Mouse (Mus musculus) spleen, adult 2 months (tissue): ENCODE results near the gene Galnt3. TPM values are rescaled to one million over a fixed set of nuclear protein-coding genes. Genes with fewer than 3 reads are reported as not detected.

ENCODE experiments used
- DNase-seq, 2 experiments: peaks; one replicate each; pipeline versions ENCODE4 v3.0.0 to v3.0.0-alpha.2; 2012 to 2021; ENCODE audit warnings: low spot score in 2 of 2, low read depth in 1 of 2
- H3K27ac ChIP-seq: fragments of 200-500 bp; 2 replicates; pipeline ENCODE4 v1.5.1; 2012; ENCODE audit warnings: low read length, inconsistent platforms; ENCODE audit not compliant: insufficient read depth
- H3K27me3 ChIP-seq: fragments of 200-500 bp; 2 replicates; pipeline ENCODE4 v1.6.1; 2012; ENCODE audit warnings: mild to moderate bottlenecking, moderate library complexity, low read length, inconsistent platforms; ENCODE audit not compliant: control insufficient read depth, insufficient read depth
- H3K36me3 ChIP-seq: fragments of 200-500 bp; 2 replicates; pipeline ENCODE4 v1.6.1; 2012; ENCODE audit warnings: mild to moderate bottlenecking, low read length, inconsistent platforms; ENCODE audit not compliant: control insufficient read depth, insufficient read depth
- H3K4me1 ChIP-seq: fragments of 200-500 bp; 2 replicates; pipeline ENCODE4 v1.6.1; 2011; ENCODE audit warnings: inconsistent platforms; ENCODE audit not compliant: control insufficient read depth, insufficient read depth, insufficient read length
- H3K4me3 ChIP-seq: fragments of 200-500 bp; 2 replicates; pipeline ENCODE4 v1.5.1; 2011; ENCODE audit warnings: mild to moderate bottlenecking, inconsistent platforms; ENCODE audit not compliant: insufficient read depth, insufficient read length; ENCODE audit errors: extremely low read depth
- CTCF ChIP-seq: fragments of 200-500 bp; IDR thresholded peaks from 2 replicates; pipeline ENCODE4 v1.5.1; 2011; ENCODE audit warnings: mild to moderate bottlenecking, inconsistent platforms; ENCODE audit not compliant: insufficient read depth, insufficient read length, insufficient replicate concordance; ENCODE audit errors: extremely low read depth
- POLR2A ChIP-seq: fragments of 200-500 bp; IDR thresholded peaks from 2 replicates; pipeline ENCODE4 v1.6.1; 2011; ENCODE audit warnings: low read depth, low read length, inconsistent platforms
- WGBS: fragments of 180-500 bp; shearing (Covaris S2); methylation state at CpG from one replicate; pipeline ENCODE4 v1.1.7; 2018; 5-methylcytosine and 5-hydroxymethylcytosine counted together
- polyA plus RNA-seq: library from polyadenylated mRNA; depleted of rRNA; stranded (reverse); fragments of >200 nt; gene quantifications from 2 replicates; pipeline ENCODE4 v1.2.3, GENCODE M21; 2012

Gene Galnt3
- polyA plus RNA-seq, 1 experiment: 1.8 TPM

DNA sequence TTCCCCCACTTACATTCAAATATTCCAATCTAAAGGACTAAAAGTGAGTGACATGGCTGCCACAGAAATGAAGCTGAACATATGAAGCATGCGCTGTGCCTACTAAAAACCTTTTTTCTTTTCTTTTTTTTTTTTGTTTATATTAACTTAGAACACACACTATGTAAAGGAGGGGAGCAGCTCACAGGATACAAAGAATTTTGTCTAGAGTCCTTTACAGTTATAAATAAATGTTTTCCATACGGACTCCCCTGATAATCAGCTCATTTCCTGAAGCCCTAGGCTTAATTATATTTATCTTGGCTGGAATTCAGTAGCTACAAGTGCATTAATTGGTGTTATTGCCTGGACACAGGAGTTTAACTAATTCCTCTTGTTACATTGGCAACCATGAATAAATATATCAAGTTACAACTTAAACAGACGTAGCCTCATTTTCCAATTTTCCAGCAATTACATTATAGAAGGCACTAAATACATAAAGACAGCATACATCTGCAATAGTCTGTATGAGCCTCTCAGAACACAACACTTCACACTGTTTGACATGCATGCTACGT lies 30.1 kb downstream of the Galnt3 start:
- TF ChIP-seq CTCF (no peak), POLR2A (no peak)
- no peak for DNase-seq
- 87% methylated on average over 4 of the region's 4 CpGs for WGBS
- Histone ChIP-seq H3K4me3 (no peak overlapping the region), H3K4me1 (no peaks in the 10 kb centered on the region), H3K27ac (no peak overlapping the region), H3K36me3 (no peaks in the 10 kb centered on the region), H3K27me3 (no peaks in the 10 kb centered on the region)

DNA sequence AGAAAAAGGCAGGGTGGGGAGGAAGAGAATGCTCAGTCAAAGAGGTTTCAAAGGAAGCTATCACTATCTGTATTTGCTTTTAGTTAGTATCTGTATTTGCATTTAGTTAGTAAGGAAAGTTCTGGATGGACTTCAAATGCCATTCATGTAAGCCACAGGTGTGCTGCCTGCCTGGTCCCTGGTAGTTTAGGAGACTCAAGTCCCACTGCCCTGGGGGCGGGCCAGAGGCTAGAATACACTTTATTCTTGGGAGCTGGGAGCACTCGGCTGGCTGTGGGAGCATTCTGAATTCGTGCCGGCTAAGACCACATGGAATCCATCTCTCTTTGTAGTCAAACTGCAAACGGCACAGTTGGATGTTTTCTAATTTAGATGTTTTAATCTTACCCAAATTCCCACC lies 33.5 kb downstream of the Galnt3 start:
- no peak for TF ChIP-seq POLR2A
- no peak for TF ChIP-seq CTCF

DNA sequence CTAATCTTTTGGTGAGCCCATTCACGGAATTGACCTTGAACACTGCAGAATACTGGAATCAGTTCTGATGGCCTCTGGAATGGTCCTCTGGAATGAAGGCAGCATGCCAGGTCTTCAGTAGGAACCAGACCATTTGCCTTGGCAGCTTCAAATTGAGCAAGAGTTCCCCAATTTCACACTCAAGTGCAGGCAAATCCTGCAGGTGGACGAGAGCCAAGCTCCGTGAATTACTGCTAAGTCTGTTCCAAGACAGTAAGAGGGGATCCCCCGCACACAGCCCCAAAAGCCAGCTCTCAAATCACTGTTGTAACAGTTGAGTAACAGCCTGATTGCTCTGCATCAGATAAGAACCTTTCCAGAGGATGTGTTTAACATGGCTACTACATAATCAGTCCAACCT lies 42.9 kb downstream of the Galnt3 start:
- no peaks in the 10 kb centered on the region for H3K27me3 ChIP-seq
- H3K4me3 ChIP-seq: no peak overlapping the region
- no peak overlapping the region for H3K27ac ChIP-seq
- H3K4me1 ChIP-seq: no peaks in the 10 kb centered on the region
- TF ChIP-seq POLR2A: no peak
- no peak for TF ChIP-seq CTCF
- 90% methylated on average over 4 of the region's 4 CpGs for WGBS
- DNase-seq: no peak
- no peaks in the 10 kb centered on the region for H3K36me3 ChIP-seq

More for the DNA sequence above, 33.5 kb downstream of the Galnt3 start:
- WGBS: 87% methylated on average over 5 of the region's 5 CpGs
- H3K27me3 ChIP-seq: no peaks in the 10 kb centered on the region
- no peaks in the 10 kb centered on the region for H3K4me1 ChIP-seq
- no peaks in the 10 kb centered on the region for H3K36me3 ChIP-seq
- no peak overlapping the region for H3K4me3 ChIP-seq
- H3K27ac ChIP-seq: no peak overlapping the region
- no peak for DNase-seq

DNA sequence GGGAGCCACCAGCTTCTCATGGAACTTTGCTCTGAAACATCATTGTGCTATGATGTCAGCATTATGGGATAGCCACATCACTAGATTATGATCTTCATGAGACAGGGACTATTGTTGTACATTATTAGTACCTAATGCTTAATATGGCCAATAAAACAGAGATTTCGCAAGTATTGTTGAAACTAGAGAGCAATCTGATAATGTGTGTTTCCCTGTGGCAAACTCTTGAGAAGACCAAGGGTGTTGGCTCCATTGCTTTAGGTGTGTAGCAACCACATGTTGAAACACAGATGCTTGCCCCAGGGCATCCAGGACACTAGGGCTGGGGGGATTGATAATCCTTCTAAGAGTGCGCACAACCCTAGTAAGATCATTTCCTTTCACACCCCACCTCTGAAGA lies 44.1 kb downstream of the Galnt3 start:
- no peak for TF ChIP-seq POLR2A
- no peak for TF ChIP-seq CTCF
- Histone ChIP-seq H3K4me1 (no peaks in the 10 kb centered on the region), H3K4me3 (no peak overlapping the region), H3K27ac (no peak overlapping the region), H3K27me3 (no peaks in the 10 kb centered on the region), H3K36me3 (no peaks in the 10 kb centered on the region)
- 91% methylated on average over 2 of the region's 2 CpGs for WGBS
- DNase-seq: no peak

GRCm38 (mm10) chr2:66069454-66069853 lies 55.3 kb downstream of the Galnt3 start:
- Histone ChIP-seq H3K27ac (no peak overlapping the region), H3K36me3 (no peaks in the 10 kb centered on the region), H3K4me3 (no peak overlapping the region), H3K4me1 (no peaks in the 10 kb centered on the region), H3K27me3 (no peaks in the 10 kb centered on the region)
- DNase-seq: no peak
- no peak for TF ChIP-seq POLR2A
- TF ChIP-seq CTCF: no peak
- WGBS: 61% methylated on average over 6 of the region's 6 CpGs

DNA sequence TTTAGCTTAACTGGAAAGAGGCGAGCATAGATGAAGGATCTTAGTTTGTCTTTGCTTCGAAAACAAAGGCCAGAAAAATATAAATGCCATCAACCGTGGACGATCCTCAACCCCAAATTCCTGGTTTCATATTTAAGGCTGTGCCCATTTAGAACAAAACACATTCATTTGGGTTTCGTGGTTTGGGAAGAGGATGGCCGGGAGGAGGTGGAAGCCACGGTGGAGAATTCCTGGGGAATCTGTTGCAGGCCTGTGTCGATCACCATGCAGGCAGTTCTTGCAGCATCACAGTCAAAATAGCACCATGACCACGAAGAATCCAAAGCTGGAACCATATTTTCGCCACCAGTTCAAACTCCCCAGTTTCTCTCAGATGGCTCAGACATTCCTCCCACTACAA lies 61.5 kb downstream of the Galnt3 start:
- 84% methylated on average over 10 of the region's 10 CpGs for WGBS
- H3K27ac ChIP-seq: no peak overlapping the region
- no peak overlapping the region for H3K4me3 ChIP-seq
- TF ChIP-seq POLR2A (no peak), CTCF (no peak)
- H3K27me3 ChIP-seq: no peaks in the 10 kb centered on the region
- H3K4me1 ChIP-seq: no peaks in the 10 kb centered on the region
- H3K36me3 ChIP-seq: no peaks in the 10 kb centered on the region
- no peak for DNase-seq

DNA sequence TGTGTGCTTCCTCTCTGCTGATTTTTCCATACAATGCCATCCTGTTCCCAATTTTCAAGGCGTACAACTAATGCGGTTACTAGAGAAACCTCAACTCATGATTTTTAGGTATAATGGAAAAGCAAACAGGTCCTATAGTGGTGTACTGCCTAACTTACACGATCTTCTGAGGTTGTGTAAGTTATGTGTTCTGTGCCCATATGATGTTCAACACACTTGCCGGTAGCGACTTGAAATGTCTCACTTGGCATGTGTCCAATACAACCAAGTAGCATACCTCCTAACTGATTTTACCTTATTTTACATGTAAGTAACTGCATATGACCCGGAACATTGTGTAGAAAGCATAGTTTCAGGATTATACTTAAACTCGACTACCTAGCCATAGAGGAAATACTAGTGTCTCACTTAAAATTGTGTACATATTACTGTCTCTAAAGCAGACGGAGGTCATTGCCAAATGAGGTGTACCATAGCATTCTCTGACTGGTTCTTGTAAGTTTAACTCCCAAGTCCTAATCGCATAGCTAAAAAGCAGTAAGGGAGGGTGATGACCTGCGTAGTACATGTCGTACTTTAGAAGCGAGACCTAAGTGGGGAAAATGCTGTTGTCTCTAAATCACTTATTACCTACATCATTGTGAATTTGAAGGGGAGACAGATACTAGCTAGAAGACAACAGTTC lies 80.2 kb downstream of the Galnt3 start:
- DNase-seq: no peak
- Histone ChIP-seq H3K4me1 (no peaks in the 10 kb centered on the region), H3K27ac (no peak overlapping the region), H3K27me3 (no peaks in the 10 kb centered on the region), H3K36me3 (no peaks in the 10 kb centered on the region), H3K4me3 (no peak overlapping the region)
- WGBS: 93% methylated on average over 12 of the region's 12 CpGs
- TF ChIP-seq POLR2A (no peak), CTCF (no peak)
